Mouse (Mus musculus) ES-Bruce4 (cell line): ENCODE results near the gene Sbk3. TPM values are rescaled to one million over a fixed set of nuclear protein-coding genes. Genes with fewer than 3 reads are reported as not detected.
"Not testable (repeated sequence)": the region's sequence is repeated elsewhere in the genome, so short reads cannot be mapped to it uniquely, and the experiment has no call there.

Experiments
- H3K27ac ChIP-seq: 2 replicates; pipeline ENCODE4 v1.5.1; 2012; ENCODE audit warnings: low read length, inconsistent platforms; ENCODE audit not compliant: insufficient read depth
- H3K27me3 ChIP-seq: 2 replicates; pipeline ENCODE4 v1.6.1; 2012; ENCODE audit warnings: mild to moderate bottlenecking, low read length, inconsistent platforms; ENCODE audit not compliant: control insufficient read depth, poor library complexity, insufficient read depth, severe bottlenecking
- H3K36me3 ChIP-seq: 2 replicates; pipeline ENCODE4 v1.6.1; 2012; ENCODE audit warnings: inconsistent platforms, mild to moderate bottlenecking, low read length, moderate library complexity; ENCODE audit not compliant: control insufficient read depth, poor library complexity, insufficient read depth, severe bottlenecking
- H3K4me1 ChIP-seq: one replicate; pipeline ENCODE4 v1.8.1; 2011; ENCODE audit warnings: low read length; ENCODE audit not compliant: control insufficient read depth, insufficient read depth
- H3K4me3 ChIP-seq: 2 replicates; pipeline ENCODE4 v1.5.1; 2011; ENCODE audit warnings: low read depth, mild to moderate bottlenecking, low read length
- H3K9ac ChIP-seq: 2 replicates; pipeline ENCODE4 v1.6.1; 2012; ENCODE audit warnings: low read depth, mild to moderate bottlenecking, inconsistent platforms; ENCODE audit not compliant: poor library complexity, severe bottlenecking
- H3K9me3 ChIP-seq: replicated peaks from 2 replicates; pipeline ENCODE4 v1.6.1; 2012; ENCODE audit warnings: mild to moderate bottlenecking, low read length, inconsistent platforms; ENCODE audit not compliant: control insufficient read depth, poor library complexity, insufficient read depth, severe bottlenecking
- CTCF ChIP-seq: IDR thresholded peaks from one replicate; pipeline ENCODE4 v1.8.1; 2011; ENCODE audit warnings: low read depth, low read length
- EP300 ChIP-seq: IDR thresholded peaks from 2 replicates; pipeline ENCODE4 v1.6.1; 2011; ENCODE audit warnings: low read depth, low read length; ENCODE audit not compliant: insufficient read depth
- POLR2A ChIP-seq: IDR thresholded peaks from one replicate; pipeline ENCODE4 v1.8.1; 2011; ENCODE audit warnings: low read length; ENCODE audit not compliant: insufficient read depth
- polyA plus RNA-seq: library from polyadenylated mRNA; stranded (reverse); fragments of >200 nt; gene quantifications from 2 replicates; pipeline ENCODE4 v1.2.4, GENCODE M21; 2011; ENCODE audit warnings: low read depth; ENCODE audit not compliant: missing spikeins, insufficient read depth, insufficient read length

Sbk3 gene
- polyA plus RNA-seq = 0.25 and 0.55 TPM in 2 replicates

DNA sequence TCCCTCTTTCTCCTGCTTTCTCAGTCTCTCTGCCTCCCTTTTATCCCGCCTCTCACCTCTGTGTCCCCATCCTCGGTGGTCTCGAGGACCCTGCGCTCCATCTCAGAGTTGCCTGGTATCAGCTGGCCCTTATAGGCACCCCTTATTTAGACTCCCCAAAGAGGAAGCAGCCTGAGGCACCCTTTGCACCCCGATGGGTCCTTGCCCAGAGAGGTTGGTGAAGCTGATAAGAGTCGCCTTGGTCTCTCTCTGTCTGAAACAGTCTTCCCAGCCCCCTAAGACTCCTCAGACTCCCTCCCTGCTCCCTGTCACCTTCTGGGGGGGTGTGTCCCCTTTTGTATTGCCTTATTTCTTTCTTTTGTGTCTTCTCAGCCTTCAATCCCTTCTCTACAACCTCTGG, at the start of gene Sbk3:
TSS of gene Sbk3 (minus strand) at position 101 of the 400 bp plus-strand sequence.
- H3K9me3 ChIP-seq = no peaks in the 10 kb centered on the region
- no peak within 1 kb of the TSS for H3K9ac ChIP-seq
- no peak for TF ChIP-seq POLR2A
- no peak for TF ChIP-seq CTCF
- H3K4me1 ChIP-seq = no peaks in the 10 kb centered on the region
- H3K27ac ChIP-seq = no peak within 1 kb of the TSS
- H3K36me3 ChIP-seq = no peaks in the 10 kb centered on the region
- H3K4me3 ChIP-seq = no peak within 1 kb of the TSS
- H3K27me3 ChIP-seq = no peaks in the 10 kb centered on the region

DNA sequence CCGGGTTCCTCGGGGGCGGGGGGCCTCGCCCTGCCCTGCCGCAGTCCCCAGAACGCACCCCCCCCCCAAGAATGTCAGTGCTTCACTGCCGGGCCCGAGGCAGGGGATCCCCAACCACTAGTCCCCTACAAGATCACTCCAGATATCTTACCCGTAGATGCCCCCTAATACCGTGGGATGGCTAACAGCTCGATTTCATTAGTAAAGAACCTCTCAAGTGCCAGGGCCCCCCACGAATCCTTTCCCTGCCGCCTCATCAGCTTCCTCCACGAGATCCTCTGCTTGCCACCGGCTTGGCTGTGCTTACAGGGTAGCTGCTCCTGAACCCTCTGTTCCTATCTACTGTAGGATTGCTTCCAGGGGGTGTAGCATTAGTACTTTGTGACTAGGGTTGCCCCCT, 49.7 kb upstream of the Sbk3 start:
- Histone ChIP-seq H3K27ac (peak overlapping the region; percentile 65), H3K4me3 (peak overlapping the region; percentile 79), H3K9me3 (no peaks in the 10 kb centered on the region), H3K36me3 (peaks cover 2% of the 10 kb centered on the region; the same call in 1 of the 2 replicates), H3K9ac (peak overlapping the region; percentile 98), H3K4me1 (peaks cover 3% of the 10 kb centered on the region), H3K27me3 (no peaks in the 10 kb centered on the region)
- TF ChIP-seq CTCF = no peak
- no peak for TF ChIP-seq POLR2A
- TF ChIP-seq EP300 = no peak

DNA sequence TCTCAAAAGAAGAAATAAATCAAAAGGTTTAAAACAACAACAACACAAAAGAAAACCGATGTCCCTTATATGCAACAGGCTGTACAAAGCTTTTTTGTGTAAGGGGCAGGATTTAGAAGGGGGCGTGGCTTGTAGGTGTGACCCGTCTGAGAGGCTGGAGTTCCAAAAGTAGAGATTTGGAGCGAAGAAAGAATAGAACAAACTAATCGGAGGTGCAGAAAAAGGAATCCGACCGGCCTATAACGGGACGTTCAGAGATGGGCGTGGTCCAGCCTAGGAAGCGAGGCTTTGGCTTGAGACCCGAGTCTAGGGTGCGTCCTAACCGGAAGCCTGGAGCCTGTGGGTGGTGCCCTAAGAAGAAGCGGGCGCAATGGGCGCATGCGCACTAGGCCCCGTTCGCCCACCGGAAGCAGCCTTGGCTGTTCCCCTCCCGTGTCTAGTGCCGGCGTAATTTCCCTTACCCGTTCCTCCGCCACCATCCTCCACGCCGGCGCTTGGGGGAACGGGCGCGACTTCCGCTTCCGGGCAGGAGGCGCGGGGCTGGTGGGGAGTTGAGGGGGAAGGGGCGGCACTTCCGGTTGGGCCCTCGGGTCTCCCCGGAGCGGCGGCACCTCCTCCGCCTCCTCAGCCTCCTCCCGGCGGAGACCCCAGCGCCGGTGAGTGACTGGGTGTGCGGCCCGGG, 49.2 kb upstream of the Sbk3 start, which contains the start of the genes Zfp865 and Ccdc106:
TSS of gene Zfp865 (plus strand) at position 377 of the 682 bp plus-strand sequence.
TSS of gene Ccdc106 (plus strand) at position 554 of the 682 bp plus-strand sequence.
- Histone ChIP-seq H3K36me3 (peaks cover 2% of the 10 kb centered on the region; the same call in 1 of the 2 replicates), H3K4me3 (peak within 1 kb of the TSS; percentile 79), H3K9ac (peak within 1 kb of the TSS; percentile 98), H3K27ac (peak within 1 kb of the TSS; percentile 70), H3K27me3 (no peaks in the 10 kb centered on the region), H3K4me1 (peaks cover 3% of the 10 kb centered on the region), H3K9me3 (no peaks in the 10 kb centered on the region)
- TF ChIP-seq POLR2A (no peak), CTCF (no peak), EP300 (0 out of 2 replicates have a peak, but pooled peaks have one; percentile 10)

DNA sequence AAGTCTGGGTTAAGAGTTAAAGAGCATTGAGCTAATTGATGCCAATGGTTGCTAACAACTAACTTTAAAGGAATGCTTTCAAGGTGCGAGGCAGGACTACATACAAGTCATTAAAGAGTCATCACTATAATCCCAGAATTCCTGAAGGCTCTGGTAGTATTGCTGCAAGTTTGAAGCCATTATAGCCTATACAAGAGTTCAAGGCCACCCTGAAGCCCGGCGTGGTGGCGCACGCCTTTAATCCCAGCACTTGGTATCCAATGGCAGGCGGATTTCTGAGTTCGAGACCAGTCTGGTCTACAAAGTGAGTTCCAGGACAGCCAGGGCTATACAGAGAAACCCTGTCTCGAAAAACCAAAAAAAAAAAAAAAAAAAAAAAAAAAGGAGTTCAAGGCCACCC, 48.6 kb upstream of the Sbk3 start:
- Histone ChIP-seq H3K4me3 (peak overlapping the region; percentile 42), H3K9ac (peak overlapping the region; percentile 98), H3K27ac (peak overlapping the region; percentile 70)
- H3K36me3 ChIP-seq, H3K4me1 ChIP-seq, H3K9me3 ChIP-seq, H3K27me3 ChIP-seq: not testable (repeated sequence)

DNA sequence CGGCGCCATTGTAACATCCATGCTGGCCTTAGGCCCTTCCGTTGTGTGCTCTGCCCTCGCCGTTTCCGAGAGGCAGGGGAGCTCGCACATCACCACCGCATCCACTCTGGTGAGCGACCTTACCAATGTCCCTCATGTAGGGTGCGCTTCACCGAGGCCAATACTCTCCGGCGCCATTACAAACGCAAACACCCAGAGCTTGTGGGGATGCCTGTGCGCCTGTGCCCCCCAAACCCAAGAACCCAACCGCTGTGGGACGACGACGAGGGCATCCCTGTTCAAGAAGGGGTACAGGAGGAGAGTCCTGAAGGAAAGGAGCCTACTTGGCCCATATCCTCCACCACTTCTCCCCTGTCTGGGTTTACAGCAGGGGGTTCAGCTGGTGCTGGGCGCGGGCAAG, 47.0 kb upstream of the Sbk3 start:
- peak overlapping the region; percentile 70; the same call in 1 of the 2 replicates for H3K27ac ChIP-seq
- H3K27me3 ChIP-seq = no peaks in the 10 kb centered on the region
- no peaks in the 10 kb centered on the region for H3K36me3 ChIP-seq
- no peaks in the 10 kb centered on the region for H3K9me3 ChIP-seq
- peaks cover 3% of the 10 kb centered on the region for H3K4me1 ChIP-seq
- TF ChIP-seq POLR2A (no peak), EP300 (no peak), CTCF (no peak)
- peak overlapping the region; percentile 5 for H3K4me3 ChIP-seq
- H3K9ac ChIP-seq = peak overlapping the region; percentile 17; the same call in 1 of the 2 replicates

DNA sequence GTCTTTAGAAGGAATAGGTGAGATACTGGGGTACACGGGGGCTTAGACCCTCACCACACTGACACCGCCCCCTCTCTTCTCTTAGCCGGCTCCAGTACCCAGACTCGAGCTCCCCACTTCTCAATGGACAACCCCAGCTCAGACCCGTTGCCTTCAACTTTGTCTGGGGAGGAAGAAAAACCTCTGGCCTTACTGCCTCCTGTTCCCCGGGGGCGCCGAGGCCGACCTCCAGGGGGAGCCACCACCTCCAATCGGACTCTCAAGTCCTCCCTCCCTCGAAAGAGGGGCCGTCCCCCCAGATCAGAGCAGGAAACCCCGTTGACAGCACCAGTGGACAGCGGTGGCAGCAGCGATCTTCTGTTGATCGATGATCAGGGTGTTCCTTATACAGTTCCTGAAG, 46.4 kb upstream of the Sbk3 start:
- TF ChIP-seq CTCF (peak; percentile 42), POLR2A (no peak), EP300 (no peak)
- Histone ChIP-seq H3K36me3 (0 out of 2 replicates have a peak, but pooled peaks cover under 1% of the 10 kb centered on the region), H3K27me3 (no peaks in the 10 kb centered on the region), H3K9me3 (no peaks in the 10 kb centered on the region), H3K27ac (no peak overlapping the region), H3K9ac (no peak overlapping the region), H3K4me1 (peaks cover 3% of the 10 kb centered on the region), H3K4me3 (peak overlapping the region; percentile 5; the same call in 1 of the 2 replicates)
